Mouse (Mus musculus) kidney, postnatal 0 days (tissue): ENCODE data around the gene Sdc4. TPM values are rescaled to one million over a fixed set of nuclear protein-coding genes. Genes with fewer than 3 reads are reported as not detected.

Experiments
- ATAC-seq: fragments of 200-750 bp; cut with Nextera tagmentation; replicated peaks from 2 replicates; pipeline ENCODE4 v1.8.0; 2017; ENCODE audit warnings: low read depth, moderate number of reproducible peaks, moderate TSS enrichment, moderate library complexity; ENCODE audit not compliant: low FRiP score
- DNase-seq: peaks from one replicate; pipeline ENCODE4 v3.0.0-alpha.2; 2016; ENCODE audit warnings: low spot score
- H3K27ac ChIP-seq: fragments of 300-500 bp; sonication (generic); 2 replicates; pipeline ENCODE4 v1.5.1; 2014; ENCODE audit warnings: mild to moderate bottlenecking
- H3K27me3 ChIP-seq: fragments of 300-500 bp; sonication (generic); 2 replicates; pipeline ENCODE4 v1.6.1; 2014; ENCODE audit warnings: low read length, mixed read lengths; ENCODE audit not compliant: insufficient read depth
- H3K36me3 ChIP-seq: fragments of 300-500 bp; sonication (generic); 2 replicates; pipeline ENCODE4 v1.6.1; 2014; ENCODE audit warnings: low read length, mixed read lengths; ENCODE audit not compliant: insufficient read depth
- H3K4me1 ChIP-seq: fragments of 300-500 bp; sonication (generic); replicated peaks from 2 replicates; pipeline ENCODE4 v1.6.1; 2014; ENCODE audit warnings: antibody characterized with exemption, low read length, mixed read lengths; ENCODE audit not compliant: insufficient read depth
- H3K4me2 ChIP-seq: fragments of 300-500 bp; sonication (generic); 2 replicates; pipeline ENCODE4 v1.6.1; 2014; ENCODE audit warnings: mild to moderate bottlenecking, low read length, moderate library complexity, mixed read lengths
- H3K4me3 ChIP-seq: fragments of 300-500 bp; sonication (generic); replicated peaks from 2 replicates; pipeline ENCODE4 v1.5.1; 2014; ENCODE audit warnings: low read depth, low read length
- H3K9ac ChIP-seq: fragments of 300-500 bp; sonication (generic); 2 replicates; pipeline ENCODE4 v1.6.1; 2014; ENCODE audit warnings: low read depth, low read length
- H3K9me3 ChIP-seq: fragments of 300-500 bp; sonication (generic); replicated peaks from 2 replicates; pipeline ENCODE4 v1.6.1; 2016; ENCODE audit warnings: low read length, inconsistent platforms, mixed read lengths
- CTCF ChIP-seq: IDR thresholded peaks from 2 replicates; pipeline ENCODE4 v1.5.1; 2016; ENCODE audit warnings: antibody characterized with exemption, low read depth, mild to moderate bottlenecking, moderate library complexity
- WGBS: fragments of 180-500 bp; shearing (Covaris S2); extraction: QIAGEN DNeasy Blood & Tissue Kit; methylation state at CpG from one replicate; pipeline ENCODE4 v1.1.7; 2014; 5-methylcytosine and 5-hydroxymethylcytosine counted together
- polyA plus RNA-seq: library from polyadenylated mRNA; unstranded; fragments of >200 nt; fragmentation: Nextera tagmentation; extraction: Ambion mirVana; gene quantifications from 2 replicates; pipeline ENCODE4 v1.2.1, GENCODE M21; 2015

Gene Sdc4
- polyA plus RNA-seq, 1 experiment from 2014 or later: 183 TPM

GRCm38 (mm10) chr2:164429881-164430615 is 13.6 kb downstream of the Sdc4 start:
- Histone ChIP-seq H3K36me3 (peaks cover 21% of the 10 kb centered on the region; the same call in 1 of the 2 replicates), H3K4me2 (no peak overlapping the region), H3K27ac (peak overlapping the region; percentile 93; the same call in 1 of the 2 replicates), H3K27me3 (no peaks in the 10 kb centered on the region), H3K9me3 (no peaks in the 10 kb centered on the region), H3K4me3 (no peak overlapping the region), H3K9ac (no peak overlapping the region), H3K4me1 (peaks cover 45% of the 10 kb centered on the region)
- ATAC-seq (no peak), DNase-seq (no peak)
- no peak for TF ChIP-seq CTCF
- 57% methylated on average over 15 of the region's 15 CpGs for WGBS

- Histone ChIP-seq H3K4me3 (no peak overlapping the region), H3K9ac (no peak overlapping the region), H3K4me1 (peaks cover 31% of the 10 kb centered on the region), H3K9me3 (no peaks in the 10 kb centered on the region), H3K27me3 (no peaks in the 10 kb centered on the region), H3K27ac (no peak overlapping the region), H3K36me3 (peaks cover 32% of the 10 kb centered on the region), H3K4me2 (no peak overlapping the region)
- ATAC-seq (no peak), DNase-seq (no peak)
- no peak for TF ChIP-seq CTCF
- WGBS: 35% methylated on average over 5 of the region's 5 CpGs
Observed at GRCm38 (mm10) chr2:164428451-164428850, 15.2 kb downstream of the Sdc4 start.

- no peaks in the 10 kb centered on the region for H3K27me3 ChIP-seq
- ATAC-seq (no peak), DNase-seq (no peak)
- peaks cover 16% of the 10 kb centered on the region for H3K4me1 ChIP-seq
- H3K4me3 ChIP-seq: no peak overlapping the region
- H3K36me3 ChIP-seq: peaks cover 40% of the 10 kb centered on the region
- H3K4me2 ChIP-seq: no peak overlapping the region
- no peak overlapping the region for H3K9ac ChIP-seq
- TF ChIP-seq CTCF: no peak
- H3K9me3 ChIP-seq: no peaks in the 10 kb centered on the region
- 63% methylated on average over 5 of the region's 5 CpGs for WGBS
- H3K27ac ChIP-seq: no peak overlapping the region
Observed at GRCm38 (mm10) chr2:164426952-164427351, 16.7 kb downstream of the Sdc4 start.

GRCm38 (mm10) chr2:164426121-164426520 is 17.6 kb downstream of the Sdc4 start:
- peaks cover 9% of the 10 kb centered on the region for H3K4me1 ChIP-seq
- H3K9ac ChIP-seq: no peak overlapping the region
- ATAC-seq (no peak), DNase-seq (no peak)
- no peak overlapping the region for H3K4me3 ChIP-seq
- no peak for TF ChIP-seq CTCF
- H3K36me3 ChIP-seq: peaks cover 40% of the 10 kb centered on the region
- no peaks in the 10 kb centered on the region for H3K27me3 ChIP-seq
- no peaks in the 10 kb centered on the region for H3K9me3 ChIP-seq
- no peak overlapping the region for H3K4me2 ChIP-seq
- H3K27ac ChIP-seq: no peak overlapping the region
- WGBS: 28% methylated on average over 12 of the region's 12 CpGs

GRCm38 (mm10) chr2:164425401-164425800 is 18.3 kb downstream of the Sdc4 start:
- Histone ChIP-seq H3K4me3 (no peak overlapping the region), H3K9me3 (no peaks in the 10 kb centered on the region), H3K27me3 (no peaks in the 10 kb centered on the region), H3K27ac (no peak overlapping the region), H3K36me3 (peaks cover 40% of the 10 kb centered on the region), H3K4me2 (no peak overlapping the region), H3K9ac (no peak overlapping the region), H3K4me1 (0 out of 2 replicates have a peak, but pooled peaks cover 2% of the 10 kb centered on the region)
- WGBS: 84% methylated on average over 5 of the region's 5 CpGs
- DNase-seq (no peak), ATAC-seq (no peak)
- no peak for TF ChIP-seq CTCF

- no peak for DNase-seq
- Histone ChIP-seq H3K27me3 (no peaks in the 10 kb centered on the region), H3K4me3 (no peak overlapping the region), H3K4me1 (no peaks in the 10 kb centered on the region), H3K36me3 (peaks cover 37% of the 10 kb centered on the region), H3K9me3 (no peaks in the 10 kb centered on the region), H3K9ac (no peak overlapping the region), H3K27ac (no peak overlapping the region; the same call in 1 of the 2 replicates), H3K4me2 (no peak overlapping the region)
- no peak for ATAC-seq
- WGBS: 88% methylated on average over 8 of the region's 8 CpGs
- TF ChIP-seq CTCF: no peak
Observed at GRCm38 (mm10) chr2:164424406-164424805, 19.3 kb downstream of the Sdc4 start.
